ENCODE assay signal across 10 mouse cellular contexts in the genomic region with DNA sequence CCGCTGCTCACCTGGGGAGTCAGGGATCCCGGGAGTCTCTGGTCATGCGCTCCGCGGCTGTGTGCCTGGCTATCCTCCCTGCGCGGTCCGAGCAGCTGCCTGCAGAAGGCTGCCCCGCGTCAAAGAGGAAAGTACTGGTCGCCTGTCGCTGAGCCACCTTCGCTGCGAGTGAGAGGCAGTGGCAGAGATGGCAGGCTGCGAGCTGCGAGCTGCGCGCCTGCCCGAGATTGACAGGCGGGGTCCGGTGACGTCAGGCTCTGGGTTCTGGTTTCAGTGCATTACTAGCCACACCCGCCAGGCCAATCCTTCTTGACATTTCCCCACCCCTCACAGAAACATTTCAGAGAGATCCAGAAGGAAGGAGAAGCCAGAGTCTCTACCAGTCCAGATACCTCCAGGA. TPM values are rescaled to one million over a fixed set of nuclear protein-coding genes. Genes with fewer than 3 reads are reported as not detected.
DNase-seq lines count a peak whose midpoint lies in the region; ATAC-seq lines count a peak whose summit lies in the region.
"Had no signal": no experiment of that assay in that cellular context is flagged by ENCODE, and none has a peak within 500 bp of the region (broad histone marks: within the 10 kb centered on the region; RNA-seq: fewer than 3 reads in every experiment).

A gene (minus strand): TSS at position 170 of the 400 bp plus-strand sequence.

- H3K9me3 ChIP-seq in neural tube, embryonic 11.5 days (ENCODE audit: control insufficient read depth, low read length), result no peaks in the 10 kb centered on the region
- H3K9me3 ChIP-seq in embryonic facial prominence, embryonic 11.5 days (replicated peaks; ENCODE audit: control insufficient read depth, low read length), result no peaks in the 10 kb centered on the region
- H3K9me3 ChIP-seq in intestine, embryonic 15.5 days, result no peaks in the 10 kb centered on the region
- H3K9me3 ChIP-seq in midbrain, embryonic 14.5 days (ENCODE audit: control insufficient read depth, low read length), result no peaks in the 10 kb centered on the region
- H3K9me3 ChIP-seq: liver, embryonic 15.5 days had no signal

- H3K27me3 ChIP-seq in neural tube, embryonic 11.5 days (ENCODE audit: control insufficient read depth, insufficient read depth, low read length), result peaks cover 29% of the 10 kb centered on the region
- peaks cover 19% of the 10 kb centered on the region for H3K27me3 ChIP-seq in embryonic facial prominence, embryonic 11.5 days (ENCODE audit: control insufficient read depth, insufficient read depth, low read length)
- peaks cover 23% of the 10 kb centered on the region for H3K27me3 ChIP-seq in intestine, embryonic 15.5 days (replicated peaks)
- peaks cover 22% of the 10 kb centered on the region for H3K27me3 ChIP-seq in midbrain, embryonic 14.5 days (ENCODE audit: control insufficient read depth, insufficient read depth, low read length)

- WGBS in neural tube, embryonic 11.5 days, result 1% methylated on average over 23 of the region's 23 CpGs
- WGBS in embryonic facial prominence, embryonic 11.5 days, result under 1% methylated on average over 23 of the region's 23 CpGs
- 1% methylated on average over 23 of the region's 23 CpGs for WGBS in intestine, embryonic 15.5 days
- WGBS in midbrain, embryonic 14.5 days, result under 1% methylated on average over 23 of the region's 23 CpGs

- ATAC-seq in neural tube, embryonic 11.5 days (ENCODE audit: insufficient read depth, low FRiP score, low TSS enrichment), result no peak
- ATAC-seq in embryonic facial prominence, embryonic 11.5 days (replicated peaks; ENCODE audit: insufficient number of reproducible peaks, low FRiP score, low TSS enrichment, low read depth), result no peak
- ATAC-seq in intestine, embryonic 15.5 days, result no peak
- ATAC-seq in midbrain, embryonic 14.5 days (ENCODE audit: low FRiP score, low TSS enrichment), result peak; percentile 77

- peak within 1 kb of the TSS; percentile 38 for H3K4me3 ChIP-seq in neural tube, embryonic 11.5 days (ENCODE audit: low read depth, low read length)
- H3K4me3 ChIP-seq in embryonic facial prominence, embryonic 11.5 days (ENCODE audit: low read depth, low read length), result peak within 1 kb of the TSS; percentile 25
- H3K4me3 ChIP-seq in intestine, embryonic 15.5 days (replicated peaks), result peak within 1 kb of the TSS; percentile 17; the same call in 1 of the 2 replicates
- H3K4me3 ChIP-seq in midbrain, embryonic 14.5 days (replicated peaks; ENCODE audit: low read depth, low read length), result peak within 1 kb of the TSS; percentile 56
- H3K4me3 ChIP-seq: liver, embryonic 15.5 days had no signal

- peak; percentile 46 for DNase-seq in neural tube, embryonic 11.5 days (ENCODE audit: low spot score)
- DNase-seq in neural tube, embryonic 10.5 days (ENCODE audit: extremely low spot score, low spot score), result no peak
- DNase-seq in embryonic facial prominence, embryonic 11.5 days (ENCODE audit: low spot score), result peak; percentile 25
- DNase-seq in midbrain, embryonic 14.5 days, result peak; percentile 81
- DNase-seq in lung, postnatal 10 days, result no peak
- no peak for DNase-seq in adrenal gland, postnatal 4 days (ENCODE audit: low spot score in 2 of 2)
- no peak for DNase-seq in lung, postnatal 4 days

- peaks cover 12% of the 10 kb centered on the region for H3K4me1 ChIP-seq in neural tube, embryonic 11.5 days (ENCODE audit: control insufficient read depth, insufficient read depth, low read length)
- H3K4me1 ChIP-seq in embryonic facial prominence, embryonic 11.5 days (ENCODE audit: control insufficient read depth, insufficient read depth, low read length), result no peaks in the 10 kb centered on the region
- no peaks in the 10 kb centered on the region; the same call in 1 of the 2 replicates for H3K4me1 ChIP-seq in intestine, embryonic 15.5 days (replicated peaks)
- peaks cover 15% of the 10 kb centered on the region; the same call in 1 of the 2 replicates for H3K4me1 ChIP-seq in midbrain, embryonic 14.5 days (ENCODE audit: control insufficient read depth, insufficient read depth, low read length)
- H3K4me1 ChIP-seq: liver, embryonic 15.5 days had no signal

- H3K9ac ChIP-seq in neural tube, embryonic 11.5 days (ENCODE audit: low read length), result no peak within 1 kb of the TSS; the same call in 1 of the 2 replicates
- H3K9ac ChIP-seq in embryonic facial prominence, embryonic 11.5 days (replicated peaks; ENCODE audit: low read length), result no peak within 1 kb of the TSS
- H3K9ac ChIP-seq in intestine, embryonic 15.5 days, result no peak within 1 kb of the TSS
- peak within 1 kb of the TSS; percentile 68 for H3K9ac ChIP-seq in midbrain, embryonic 14.5 days (replicated peaks; ENCODE audit: low read length)
- H3K9ac ChIP-seq: liver, embryonic 15.5 days had no signal

- no peak within 1 kb of the TSS for H3K27ac ChIP-seq in neural tube, embryonic 11.5 days (ENCODE audit: low read depth, low read length)
- no peak within 1 kb of the TSS for H3K27ac ChIP-seq in embryonic facial prominence, embryonic 11.5 days (replicated peaks; ENCODE audit: low read depth, low read length)
- no peak within 1 kb of the TSS for H3K27ac ChIP-seq in intestine, embryonic 15.5 days
- peak within 1 kb of the TSS; percentile 57 for H3K27ac ChIP-seq in midbrain, embryonic 14.5 days (replicated peaks; ENCODE audit: low read depth, low read length)
- H3K27ac ChIP-seq: liver, embryonic 15.5 days had no signal

- H3K4me2 ChIP-seq in neural tube, embryonic 11.5 days (ENCODE audit: low read depth), result peak within 1 kb of the TSS; percentile 62
- peak within 1 kb of the TSS; percentile 38 for H3K4me2 ChIP-seq in embryonic facial prominence, embryonic 11.5 days (ENCODE audit: low read depth, low read length)
- peak within 1 kb of the TSS; percentile 28; the same call in 1 of the 2 replicates for H3K4me2 ChIP-seq in intestine, embryonic 15.5 days (replicated peaks)
- peak within 1 kb of the TSS; percentile 93 for H3K4me2 ChIP-seq in midbrain, embryonic 14.5 days (ENCODE audit: low read length)
- H3K4me2 ChIP-seq: liver, embryonic 15.5 days had no signal

- H3K36me3 ChIP-seq in neural tube, embryonic 11.5 days (ENCODE audit: control insufficient read depth, insufficient read depth, low read length), result no peaks in the 10 kb centered on the region
- no peaks in the 10 kb centered on the region for H3K36me3 ChIP-seq in embryonic facial prominence, embryonic 11.5 days (replicated peaks; ENCODE audit: control insufficient read depth, insufficient read depth, low read depth, low read length)
- no peaks in the 10 kb centered on the region for H3K36me3 ChIP-seq in intestine, embryonic 15.5 days
- no peaks in the 10 kb centered on the region for H3K36me3 ChIP-seq in midbrain, embryonic 14.5 days (ENCODE audit: control insufficient read depth, insufficient read depth, low read length)
- H3K36me3 ChIP-seq: liver, embryonic 15.5 days had no signal

RNA-seq across cellular contexts. Expression of the gene that starts here (rescaled TPM):
- polyA plus RNA-seq in neural tube, embryonic 11.5 days (2014; fragmentation: Nextera tagmentation; extraction: Ambion mirVana), result not detected in 2 replicates
- polyA plus RNA-seq in embryonic facial prominence, embryonic 11.5 days (2014; fragmentation: Nextera tagmentation; extraction: Ambion mirVana), result not detected in 2 replicates
- not detected in 2 replicates for polyA plus RNA-seq in intestine, embryonic 15.5 days (2015; fragmentation: Nextera tagmentation; extraction: Ambion mirVana)
- 3.5 and 4.3 TPM in 2 replicates for polyA plus RNA-seq in midbrain, embryonic 14.5 days (2014; fragmentation: Nextera tagmentation; extraction: Ambion mirVana)
- not detected for total RNA-seq in adrenal gland, postnatal 4 days (2021)
- total RNA-seq: adrenal gland, postnatal 36 days had no signal
- polyA plus RNA-seq: liver, embryonic 15.5 days had no signal

Comparison
In these comparisons a context has a peak if more than half of its experiments do, and no peak if none do; other contexts are left out.
1. Peak in DNase-seq, H3K4me3 ChIP-seq and H3K4me2 ChIP-seq in neural tube, embryonic 11.5 days; RNA of the gene not detected or under 1 TPM.
2. Peak in DNase-seq, H3K4me3 ChIP-seq and H3K4me2 ChIP-seq in embryonic facial prominence, embryonic 11.5 days; RNA of the gene not detected or under 1 TPM.
3. H3K4me2 ChIP-seq: peak in every context shown above with its lines; median percentile 93 in midbrain, embryonic 14.5 days; 62 in neural tube, embryonic 11.5 days; 38 in embryonic facial prominence, embryonic 11.5 days; 28 in intestine, embryonic 15.5 days.